Mouse (Mus musculus) kidney, postnatal 25 days (tissue): ENCODE results near the gene Tmem181a.
"Not testable (repeated sequence)": the region's sequence is repeated elsewhere in the genome, so short reads cannot be mapped to it uniquely, and the experiment has no call there.

Source experiments
- DNase-seq, 2 experiments: peaks; one replicate each; pipeline ENCODE4 v3.0.0; 2021; ENCODE audit warnings: mixed read lengths in 2 of 2

Tmem181a gene

GRCm38 (mm10) chr17:6256400-6257069 is at the start of gene Tmem181a:
Gene Tmem181a, plus strand, starts transcription at chr17:6256860.
- DNase-seq = not testable (repeated sequence)

GRCm38 (mm10) chr17:6211721-6212120 is 44.9 kb upstream of the Tmem181a start:
- no peak for DNase-seq

DNA sequence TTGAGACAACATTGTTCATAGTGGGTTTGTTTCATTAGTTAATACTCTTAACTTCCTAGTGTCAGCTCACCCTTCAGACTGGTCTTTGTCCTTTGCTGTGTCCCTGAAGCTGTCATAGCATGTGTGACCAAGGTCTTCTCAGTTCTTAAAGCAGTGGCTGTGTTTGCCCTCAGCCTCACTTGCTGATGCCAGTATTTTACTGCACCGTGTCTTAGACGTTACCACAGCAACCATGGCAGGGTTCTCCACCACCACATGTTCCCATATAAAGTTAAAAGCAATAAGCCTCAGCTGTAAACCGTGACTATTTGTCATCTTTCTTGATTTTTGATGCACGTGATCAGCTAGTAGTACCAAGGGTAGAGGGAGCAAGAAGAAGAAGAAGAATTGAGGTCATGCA is 41.0 kb upstream of the Tmem181a start:
- no peak for DNase-seq

GRCm38 (mm10) chr17:6216514-6216913 is 40.1 kb upstream of the Tmem181a start:
- no peak for DNase-seq

DNA sequence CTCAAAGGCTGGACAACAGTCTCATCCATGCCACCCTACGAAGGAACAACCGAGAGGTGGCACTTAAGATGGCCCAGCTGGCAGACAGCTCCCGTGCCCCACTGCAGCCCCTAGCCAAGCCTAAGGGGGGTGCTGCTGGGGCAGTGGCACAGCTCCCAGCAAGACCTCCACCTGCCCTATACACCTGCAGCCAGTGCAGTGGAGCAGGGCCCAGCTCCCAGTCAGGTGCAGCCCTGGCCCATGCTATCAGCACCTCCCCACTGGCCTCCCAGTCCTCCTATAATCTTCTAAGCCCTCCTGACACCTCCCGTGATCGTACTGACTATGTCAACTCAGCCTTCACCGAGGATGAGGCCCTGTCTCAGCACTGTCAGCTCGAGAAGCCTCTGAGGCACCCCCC is 24.0 kb upstream of the Tmem181a start:
- DNase-seq = not testable (repeated sequence)

DNA sequence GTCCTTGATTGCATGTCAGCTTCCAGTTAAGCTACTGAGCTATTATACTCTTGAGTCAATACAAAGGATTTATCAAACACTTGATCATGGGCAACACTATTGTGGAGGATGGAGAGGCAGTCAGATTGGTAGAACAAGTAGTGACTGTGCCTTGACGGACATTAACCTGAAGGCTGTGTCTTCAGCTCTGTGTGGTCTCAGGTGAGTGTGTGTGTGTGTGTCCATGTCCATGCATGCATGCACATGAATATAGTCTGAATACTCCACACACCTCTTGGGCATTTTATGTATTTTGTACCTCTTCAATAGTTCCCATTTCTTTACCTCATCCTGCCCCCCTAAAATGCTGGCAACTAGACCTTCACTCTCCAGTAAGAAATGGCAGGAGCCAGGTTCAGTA is 5.4 kb upstream of the Tmem181a start:
- DNase-seq = peak in 1 of 2 experiments; percentile 31

- DNase-seq = not testable (repeated sequence)
Observed at GRCm38 (mm10) chr17:6257070-6257456, 403 bp downstream of the Tmem181a start.

DNA sequence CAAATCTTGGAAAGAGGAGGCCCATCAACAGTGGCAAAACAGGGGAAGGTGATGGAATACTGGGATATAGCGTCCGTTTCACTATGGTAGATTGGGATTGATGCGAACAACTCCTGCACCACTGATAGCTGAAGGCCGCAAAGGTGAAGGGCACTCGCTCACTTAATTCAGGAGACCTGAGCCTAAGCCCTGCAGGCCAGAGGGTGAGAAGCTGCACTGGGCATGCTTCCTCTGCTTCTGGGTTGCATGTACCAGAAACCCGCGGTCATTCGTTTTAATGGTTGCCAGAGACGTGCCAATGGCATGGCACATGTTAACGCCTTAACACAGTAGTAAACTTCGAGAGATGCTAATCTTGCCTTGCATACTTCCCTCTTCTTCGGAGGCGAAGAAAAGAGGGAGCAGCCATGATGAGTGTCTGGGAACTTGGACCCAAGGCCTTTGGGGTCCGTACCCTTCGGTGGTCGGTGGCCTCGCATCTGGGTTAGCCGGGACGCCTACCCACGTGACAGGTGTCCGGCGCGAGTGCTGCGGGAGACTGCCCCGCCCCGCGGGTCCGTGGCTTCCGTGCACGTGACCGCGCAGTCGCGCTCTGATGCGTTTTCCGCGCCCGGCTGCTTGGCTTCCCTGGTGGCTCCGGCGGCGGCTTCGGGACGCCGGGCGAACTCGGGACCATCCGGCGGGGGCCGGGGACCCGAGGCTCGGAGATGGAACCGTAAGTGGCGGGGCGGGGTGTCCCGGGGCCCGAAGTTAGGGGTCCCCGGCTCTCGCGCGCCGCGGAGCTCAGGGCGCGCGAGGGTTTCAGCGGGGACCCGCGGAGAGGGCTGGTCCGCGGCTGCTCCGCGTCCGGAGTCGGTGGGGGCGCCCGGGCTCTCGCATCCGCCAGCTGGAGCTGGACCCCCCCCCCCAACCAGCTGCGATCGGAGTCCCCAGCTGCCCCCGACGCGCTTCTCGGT is 13.5 kb downstream of the Tmem181a start:
- DNase-seq = peak in 1 of 2 experiments; percentile 35

DNA sequence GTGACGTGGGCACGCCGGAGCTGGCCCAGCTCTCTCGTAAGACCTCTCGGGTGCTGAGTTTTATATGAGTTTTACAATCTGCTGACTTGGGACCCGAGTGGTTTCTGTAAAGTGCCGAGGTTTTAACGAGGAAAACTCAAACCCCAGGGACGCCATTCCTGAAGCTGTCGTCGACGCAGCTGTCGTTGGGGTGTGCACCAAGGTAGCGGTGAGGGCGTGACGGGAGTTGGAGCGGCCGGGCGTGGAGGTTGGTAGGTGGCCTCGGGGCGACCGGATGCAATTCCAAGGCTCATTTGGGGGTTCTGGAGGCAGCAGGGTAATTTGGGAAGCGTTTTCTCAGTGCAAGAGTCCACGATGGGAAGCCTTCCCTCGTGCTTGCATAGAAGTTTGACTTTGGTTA is 14.2 kb downstream of the Tmem181a start:
- DNase-seq = peak in 1 of 2 experiments; percentile 34

- not testable (repeated sequence) for DNase-seq
Observed at GRCm38 (mm10) chr17:6271970-6272369, 15.3 kb downstream of the Tmem181a start.

DNA sequence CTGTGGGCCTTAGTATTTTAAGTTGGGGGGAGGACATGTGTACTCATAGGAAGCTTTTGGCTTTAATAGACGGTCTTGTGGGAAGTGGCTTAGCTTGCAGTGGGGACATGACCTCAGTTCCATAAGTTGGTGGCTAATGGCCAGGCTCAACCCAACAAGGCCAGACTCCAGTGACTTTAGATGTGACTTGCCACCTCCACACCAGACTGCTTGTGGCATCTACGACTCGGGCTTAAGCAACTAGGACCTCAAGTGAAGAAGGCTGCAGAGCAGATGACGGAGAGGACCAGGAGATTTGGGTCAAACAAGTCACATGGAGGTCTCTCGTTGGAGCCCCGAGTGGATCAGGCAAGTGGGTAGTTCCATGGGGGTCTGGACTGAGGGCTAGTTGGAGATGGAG is 18.0 kb downstream of the Tmem181a start:
- peak in 1 of 2 experiments; percentile 30 for DNase-seq

GRCm38 (mm10) chr17:6279205-6279604 is 22.5 kb downstream of the Tmem181a start:
- DNase-seq = peak in 1 of 2 experiments; percentile 40

DNA sequence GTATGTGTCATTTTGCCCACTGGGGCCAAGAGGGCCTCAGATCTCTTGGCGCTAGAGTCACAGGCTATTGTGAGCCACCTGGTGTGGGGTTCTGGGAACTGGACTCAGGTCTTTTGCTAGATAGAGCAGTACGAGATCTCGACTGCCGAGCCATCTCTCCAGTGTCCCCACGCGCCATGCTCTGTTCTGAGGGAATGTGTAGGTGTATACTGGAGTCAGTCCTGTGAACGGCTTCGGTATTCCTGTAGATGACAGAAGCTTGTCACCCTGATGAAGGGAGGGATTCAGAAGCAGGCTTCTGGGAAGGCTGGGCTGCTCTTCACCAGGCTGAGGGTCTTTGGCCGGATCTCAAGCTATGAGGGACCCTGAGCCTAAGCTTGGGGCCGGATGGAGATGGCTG is 23.1 kb downstream of the Tmem181a start:
- not testable (repeated sequence) for DNase-seq

- peak in 1 of 2 experiments; percentile 29 for DNase-seq
Observed at GRCm38 (mm10) chr17:6280513-6280912, 23.9 kb downstream of the Tmem181a start.

DNA sequence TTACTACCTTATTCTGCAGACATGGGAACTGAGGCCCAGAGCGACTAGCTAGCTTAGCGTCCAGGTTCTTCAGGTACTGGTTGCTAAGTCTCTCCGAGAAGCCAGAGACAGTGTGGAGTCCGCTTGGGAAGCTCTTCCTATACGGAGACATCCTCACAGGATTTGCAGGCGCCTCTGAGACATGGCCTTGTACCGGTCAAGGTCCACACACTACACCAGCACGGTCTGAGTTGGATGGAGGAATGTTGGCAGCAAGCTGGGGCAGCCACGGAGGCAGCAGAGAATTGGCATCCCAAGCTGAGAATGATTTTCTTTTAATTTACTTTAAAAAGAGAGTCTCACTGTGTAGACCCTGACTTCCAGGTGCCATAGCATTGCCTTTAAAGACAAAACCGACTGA is 26.5 kb downstream of the Tmem181a start:
- DNase-seq = not testable (repeated sequence)

- DNase-seq = not testable (repeated sequence)
Observed at GRCm38 (mm10) chr17:6286169-6286568, 29.5 kb downstream of the Tmem181a start.

GRCm38 (mm10) chr17:6289045-6289444 is 32.4 kb downstream of the Tmem181a start:
- DNase-seq = not testable (repeated sequence)

- DNase-seq = not testable (repeated sequence)
Observed at GRCm38 (mm10) chr17:6293882-6294281, 37.2 kb downstream of the Tmem181a start.

GRCm38 (mm10) chr17:6297060-6297795 is 40.6 kb downstream of the Tmem181a start:
- not testable (repeated sequence) for DNase-seq

DNA sequence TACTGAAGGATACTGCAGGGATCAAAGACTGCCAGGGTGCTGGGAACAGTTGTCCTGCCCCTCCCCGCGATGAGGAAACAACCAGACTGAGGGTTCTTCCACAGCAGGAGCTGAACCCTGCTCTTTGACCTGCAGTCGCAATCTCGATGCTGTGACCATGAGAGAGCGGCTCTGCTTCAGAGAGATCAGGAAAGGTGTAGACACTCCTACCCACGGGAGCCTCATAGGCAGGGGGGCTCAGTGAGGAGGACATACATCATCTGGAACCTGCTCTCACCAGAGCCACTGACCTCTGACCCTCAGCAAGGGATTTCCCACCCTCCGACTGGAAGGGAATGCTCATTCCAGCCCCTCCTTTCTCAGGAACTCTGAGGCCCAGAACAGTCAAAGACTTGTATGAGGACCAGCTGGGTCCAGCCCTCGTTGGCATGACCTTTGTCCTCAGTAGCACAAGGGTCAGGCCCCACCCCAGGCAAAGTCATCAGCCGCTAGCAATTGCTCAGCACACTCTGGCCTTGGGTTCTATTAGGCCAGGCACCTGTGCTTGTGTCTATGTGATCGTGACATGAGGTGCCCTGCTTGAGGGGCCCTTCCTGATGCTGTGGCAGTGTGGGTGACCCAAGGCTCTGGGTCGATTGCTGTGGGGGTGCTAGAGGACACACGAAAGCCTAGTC is 43.7 kb downstream of the Tmem181a start:
- peak in 1 of 2 experiments; percentile 36 for DNase-seq

DNA sequence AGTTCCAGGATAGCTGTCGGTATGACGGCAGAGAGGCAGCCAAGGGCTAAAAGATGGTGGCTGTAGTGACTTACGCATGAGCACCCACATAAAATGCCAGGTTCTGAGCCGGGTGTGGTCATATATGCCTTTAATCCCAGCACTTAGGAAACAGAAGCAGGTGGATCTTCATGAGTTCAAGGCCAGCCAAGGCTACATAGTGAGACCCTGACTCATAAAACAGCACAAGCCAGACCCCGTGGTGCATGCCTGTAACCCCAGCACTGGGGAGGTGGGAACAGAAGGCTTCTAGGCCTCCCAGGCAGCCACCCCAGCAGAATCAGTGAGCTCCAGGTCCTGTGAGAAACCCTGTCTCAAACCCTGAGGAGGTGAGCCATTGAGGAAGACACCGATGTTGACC is 48.2 kb downstream of the Tmem181a start:
- not testable (repeated sequence) for DNase-seq

- DNase-seq = peak in 1 of 2 experiments; percentile 30
Observed at GRCm38 (mm10) chr17:6305656-6306270, 49.1 kb downstream of the Tmem181a start.
